Mouse (Mus musculus) liver, postnatal 0 days (tissue): ENCODE data around the gene 4930595D18Rik. TPM values are rescaled to one million over a fixed set of nuclear protein-coding genes. Genes with fewer than 3 reads are reported as not detected.

ENCODE experiments used
- ATAC-seq: fragments of 200-750 bp; cut with Nextera tagmentation; 2 replicates; pipeline ENCODE4 v1.8.0; 2017; ENCODE audit warnings: mild to moderate bottlenecking, moderate library complexity
- DNase-seq: peaks from one replicate; pipeline ENCODE4 v3.0.0-alpha.2; 2016
- H3K27ac ChIP-seq: fragments of 300-500 bp; sonication (generic); 2 replicates; pipeline ENCODE4 v1.5.1; 2014; ENCODE audit warnings: antibody characterized with exemption, moderate library complexity, mild to moderate bottlenecking, low read depth
- H3K27me3 ChIP-seq: fragments of 300-500 bp; sonication (generic); 2 replicates; pipeline ENCODE4 v1.6.1; 2014; ENCODE audit warnings: low read length, control low read depth, mixed read lengths; ENCODE audit not compliant: insufficient read depth
- H3K36me3 ChIP-seq: fragments of 300-500 bp; sonication (generic); replicated peaks from 2 replicates; pipeline ENCODE4 v1.6.1; 2014; ENCODE audit warnings: mild to moderate bottlenecking, control low read depth, low read length, moderate library complexity, mixed read lengths; ENCODE audit not compliant: insufficient read depth
- H3K4me1 ChIP-seq: fragments of 300-500 bp; sonication (generic); 2 replicates; pipeline ENCODE4 v1.6.1; 2014; ENCODE audit warnings: antibody characterized with exemption, mild to moderate bottlenecking, control low read depth; ENCODE audit not compliant: insufficient read depth
- H3K4me2 ChIP-seq: fragments of 300-500 bp; sonication (generic); 2 replicates; pipeline ENCODE4 v1.6.1; 2014; ENCODE audit warnings: low read depth, mild to moderate bottlenecking, low read length, moderate library complexity, mixed read lengths
- H3K4me3 ChIP-seq: fragments of 300-500 bp; sonication (generic); 2 replicates; pipeline ENCODE4 v1.5.1; 2014; ENCODE audit warnings: low read depth, low read length
- H3K9ac ChIP-seq: fragments of 300-500 bp; sonication (generic); replicated peaks from 2 replicates; pipeline ENCODE4 v1.6.1; 2014; ENCODE audit warnings: mild to moderate bottlenecking, moderate library complexity
- H3K9me3 ChIP-seq: fragments of 300-500 bp; sonication (generic); 2 replicates; pipeline ENCODE4 v1.6.1; 2016; ENCODE audit warnings: mild to moderate bottlenecking, control low read depth, low read length, mixed read lengths
- CTCF ChIP-seq: sonication (generic); IDR thresholded peaks from 2 replicates; pipeline ENCODE4 v1.5.1; 2016; ENCODE audit warnings: antibody characterized with exemption, low read depth
- EP300 ChIP-seq: IDR thresholded peaks from 2 replicates; pipeline ENCODE4 v1.6.1; 2016; ENCODE audit warnings: antibody characterized with exemption, low read depth, mild to moderate bottlenecking
- WGBS: fragments of 180-500 bp; shearing (Covaris S2); extraction: QIAGEN DNeasy Blood & Tissue Kit; methylation state at CpG from one replicate; pipeline ENCODE4 v1.1.7; 2014; ENCODE audit not compliant: insufficient replicate concordance; 5-methylcytosine and 5-hydroxymethylcytosine counted together
- polyA plus RNA-seq: library from polyadenylated mRNA; unstranded; fragments of >200 nt; fragmentation: Nextera tagmentation; extraction: Ambion mirVana; gene quantifications from 2 replicates; pipeline ENCODE4 v1.2.1, GENCODE M21; 2015

Gene 4930595D18Rik
- not detected in 2 replicates for polyA plus RNA-seq

DNA sequence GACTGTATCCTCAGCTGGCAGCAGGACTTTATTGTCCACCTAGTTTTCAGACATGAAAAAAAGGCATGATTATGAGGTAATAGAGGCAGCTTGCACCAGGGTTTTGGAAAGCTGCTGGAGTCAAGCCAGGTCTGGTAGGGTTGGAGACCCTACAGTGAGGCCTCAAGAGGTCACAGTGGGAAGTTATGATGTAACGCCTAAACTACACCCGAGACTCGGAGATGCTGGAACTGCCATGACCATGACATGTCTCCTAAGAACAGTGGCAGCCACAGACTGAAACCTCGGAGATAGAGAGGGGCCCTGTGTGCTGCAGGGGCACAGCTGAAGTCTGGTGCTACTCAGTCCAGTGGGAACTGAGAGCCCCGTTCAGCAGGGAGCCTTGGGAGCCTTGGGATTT lies at the start of gene 4930595D18Rik:
Gene 4930595D18Rik, minus strand, starts transcription at position 16 of the 400 bp plus-strand sequence.
- H3K4me1 ChIP-seq, result no peaks in the 10 kb centered on the region
- H3K27ac ChIP-seq, result no peak within 1 kb of the TSS
- ATAC-seq (no peak), DNase-seq (no peak)
- TF ChIP-seq EP300 (no peak), CTCF (no peak)
- no peaks in the 10 kb centered on the region for H3K27me3 ChIP-seq
- no peak within 1 kb of the TSS for H3K4me2 ChIP-seq
- H3K4me3 ChIP-seq, result no peak within 1 kb of the TSS
- 45% methylated on average over 5 of the region's 5 CpGs for WGBS
- no peak within 1 kb of the TSS for H3K9ac ChIP-seq
- H3K9me3 ChIP-seq, result no peaks in the 10 kb centered on the region
- H3K36me3 ChIP-seq, result no peaks in the 10 kb centered on the region

DNA sequence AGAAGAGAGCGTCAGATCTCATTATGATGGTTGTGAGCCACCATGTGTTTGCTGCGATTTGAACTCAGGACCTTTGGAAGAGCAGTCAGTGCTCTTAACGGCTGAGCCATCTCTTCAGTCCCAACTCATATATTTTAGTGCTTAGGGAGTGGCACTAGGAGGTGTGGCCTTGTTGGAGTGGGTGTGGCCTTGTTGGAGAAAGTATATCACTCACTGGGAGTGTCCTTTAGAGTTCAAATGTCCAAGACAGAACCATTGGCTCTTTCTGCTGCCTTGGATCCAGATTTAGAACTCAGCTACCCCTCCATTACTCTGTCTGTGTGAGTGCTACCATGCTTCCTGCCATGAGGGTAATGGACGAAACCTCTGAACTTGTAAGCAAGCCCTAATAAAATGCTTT lies 49.5 kb upstream of the 4930595D18Rik start:
- no peak for ATAC-seq
- DNase-seq, result no peak
- no peak overlapping the region for H3K4me3 ChIP-seq
- H3K27me3 ChIP-seq, result no peaks in the 10 kb centered on the region
- no peak overlapping the region for H3K27ac ChIP-seq
- no peaks in the 10 kb centered on the region for H3K4me1 ChIP-seq
- H3K9me3 ChIP-seq, result no peaks in the 10 kb centered on the region
- TF ChIP-seq EP300 (no peak), CTCF (no peak)
- peaks cover 12% of the 10 kb centered on the region; the same call in 1 of the 2 replicates for H3K36me3 ChIP-seq
- no peak overlapping the region for H3K4me2 ChIP-seq
- H3K9ac ChIP-seq, result no peak overlapping the region
- WGBS, result 84% methylated on average over 4 of the region's 4 CpGs

DNA sequence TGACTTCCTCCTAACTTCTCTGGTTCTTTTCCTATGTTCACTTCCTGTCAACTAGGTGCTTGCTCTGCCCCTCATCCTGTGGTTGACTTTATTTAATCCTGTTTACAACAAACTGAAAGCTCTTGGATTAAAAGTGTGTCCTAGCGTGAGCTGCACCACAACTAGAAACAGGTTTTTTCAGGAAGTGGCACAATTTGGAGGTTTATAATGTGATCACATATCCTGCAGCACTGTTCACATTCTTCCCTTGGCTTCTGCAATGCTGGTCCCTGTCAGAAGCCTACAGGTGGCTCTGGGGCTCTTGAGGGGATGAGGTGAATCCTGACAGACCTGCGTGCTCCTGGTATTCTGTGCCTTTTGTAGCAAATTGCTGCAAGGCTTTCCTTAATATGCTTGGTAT lies 46.5 kb upstream of the 4930595D18Rik start:
- 63% methylated on average over 2 of the region's 2 CpGs for WGBS
- Histone ChIP-seq H3K27me3 (no peaks in the 10 kb centered on the region), H3K4me3 (no peak overlapping the region), H3K9me3 (no peaks in the 10 kb centered on the region), H3K4me2 (no peak overlapping the region), H3K4me1 (no peaks in the 10 kb centered on the region), H3K9ac (no peak overlapping the region), H3K36me3 (0 out of 2 replicates have a peak, but pooled peaks cover 3% of the 10 kb centered on the region), H3K27ac (no peak overlapping the region)
- DNase-seq (no peak), ATAC-seq (no peak)
- TF ChIP-seq CTCF, result no peak
- TF ChIP-seq EP300, result no peak

DNA sequence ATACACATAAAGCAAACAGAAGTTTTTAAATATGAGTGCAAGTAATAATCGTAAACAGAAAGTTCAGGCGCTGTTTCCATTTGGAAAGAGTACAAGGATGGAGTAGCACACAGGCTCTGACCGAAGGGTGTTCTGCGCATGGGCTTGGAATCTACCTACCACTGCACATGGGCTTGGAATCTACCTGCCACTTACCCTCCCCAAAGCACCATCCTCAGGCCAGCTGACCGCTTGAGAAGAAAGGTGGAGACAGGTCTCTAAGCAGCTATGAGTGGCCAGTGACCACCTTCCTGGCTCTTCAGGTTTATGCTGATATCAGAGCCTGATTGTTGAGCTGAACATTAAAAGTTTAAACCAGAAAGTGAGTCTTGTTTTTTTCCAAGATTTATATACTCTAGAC lies 44.2 kb upstream of the 4930595D18Rik start:
- no peak for TF ChIP-seq EP300
- no peak for TF ChIP-seq CTCF
- H3K9ac ChIP-seq, result no peak overlapping the region
- H3K9me3 ChIP-seq, result no peaks in the 10 kb centered on the region
- 0 out of 2 replicates have a peak, but pooled peaks cover 3% of the 10 kb centered on the region for H3K36me3 ChIP-seq
- H3K27ac ChIP-seq, result no peak overlapping the region
- no peaks in the 10 kb centered on the region for H3K4me1 ChIP-seq
- no peaks in the 10 kb centered on the region for H3K27me3 ChIP-seq
- ATAC-seq (no peak), DNase-seq (no peak)
- H3K4me2 ChIP-seq, result no peak overlapping the region
- H3K4me3 ChIP-seq, result no peak overlapping the region
- WGBS, result 88% methylated on average over 5 of the region's 5 CpGs

DNA sequence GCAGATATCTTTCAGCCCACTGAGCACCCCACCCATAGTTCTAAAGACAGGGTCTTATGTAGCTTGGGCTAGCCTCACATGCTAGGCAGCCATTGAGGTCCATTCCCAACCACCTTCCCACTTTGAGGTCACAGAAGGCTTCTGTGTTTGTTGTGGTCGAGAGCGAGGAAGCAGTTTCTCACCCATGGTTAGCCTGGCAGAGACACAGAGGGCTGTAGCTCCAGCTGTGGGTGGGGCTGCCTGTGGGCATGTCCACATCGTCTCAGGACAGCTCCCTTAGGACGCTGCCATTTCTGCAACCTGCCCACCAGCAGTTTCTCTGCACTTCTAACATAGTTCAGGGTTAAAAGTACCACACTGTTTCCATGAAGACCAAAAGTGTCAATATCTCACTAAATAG lies 43.1 kb upstream of the 4930595D18Rik start:
- Histone ChIP-seq H3K27me3 (no peaks in the 10 kb centered on the region), H3K9me3 (no peaks in the 10 kb centered on the region), H3K4me1 (no peaks in the 10 kb centered on the region), H3K4me2 (no peak overlapping the region), H3K9ac (no peak overlapping the region), H3K27ac (no peak overlapping the region), H3K36me3 (peaks cover 8% of the 10 kb centered on the region), H3K4me3 (no peak overlapping the region)
- WGBS, result 49% methylated on average over 4 of the region's 4 CpGs
- no peak for DNase-seq
- TF ChIP-seq EP300, result no peak
- no peak for TF ChIP-seq CTCF
- ATAC-seq, result no peak

DNA sequence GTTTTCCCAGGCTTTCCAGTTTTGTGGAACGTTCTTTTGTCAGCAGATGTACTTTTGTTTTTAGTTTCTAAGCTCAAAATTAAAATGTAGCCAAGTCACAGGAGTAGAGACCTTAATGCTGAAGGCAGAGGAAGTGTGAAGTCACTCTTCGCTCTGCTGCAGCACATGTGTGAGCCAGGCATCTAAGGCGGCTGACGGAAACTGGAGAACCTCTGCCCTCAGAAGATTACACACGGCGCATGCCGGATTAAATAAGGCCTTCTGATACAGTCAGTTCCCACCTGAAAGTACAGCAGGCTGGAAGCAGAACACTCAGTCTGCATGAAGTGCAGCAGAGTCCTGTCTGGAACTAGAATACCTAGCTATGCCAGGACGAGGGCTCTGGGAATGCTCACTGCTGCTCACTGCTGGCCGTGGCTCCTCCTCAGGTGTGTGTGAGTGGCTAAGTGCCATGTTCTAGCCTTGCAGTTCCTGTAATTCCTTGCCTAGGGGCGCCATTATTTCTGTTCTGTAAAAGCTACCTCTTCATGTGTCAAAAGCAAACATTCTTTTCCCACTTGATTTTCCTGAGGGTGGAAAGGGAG lies 41.0 kb upstream of the 4930595D18Rik start:
- 69% methylated on average over 10 of the region's 10 CpGs for WGBS
- ATAC-seq (no peak), DNase-seq (no peak)
- Histone ChIP-seq H3K4me2 (no peak overlapping the region), H3K4me1 (no peaks in the 10 kb centered on the region), H3K36me3 (peaks cover 21% of the 10 kb centered on the region), H3K9me3 (no peaks in the 10 kb centered on the region), H3K4me3 (no peak overlapping the region), H3K27me3 (no peaks in the 10 kb centered on the region), H3K9ac (no peak overlapping the region), H3K27ac (no peak overlapping the region)
- TF ChIP-seq CTCF (no peak), EP300 (no peak)

DNA sequence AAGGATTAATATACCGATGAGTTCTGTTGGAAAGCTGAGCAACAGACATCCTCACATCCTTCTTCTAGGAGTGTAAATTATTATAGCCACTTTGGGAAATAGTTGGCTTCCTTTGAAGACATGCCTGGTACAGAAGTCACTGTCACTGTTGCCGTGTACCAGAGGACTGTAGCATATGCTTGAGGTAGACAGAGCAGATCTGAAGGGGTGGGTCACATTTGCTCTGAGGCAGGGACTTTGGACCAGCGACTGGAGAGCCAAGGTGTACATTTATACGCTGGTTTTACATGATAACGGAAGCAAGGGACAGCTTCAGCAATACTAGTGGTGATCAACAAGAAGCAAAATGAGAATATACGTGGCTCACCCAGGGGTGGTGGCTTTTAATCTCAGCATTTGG lies 34.6 kb upstream of the 4930595D18Rik start:
- Histone ChIP-seq H3K36me3 (peaks cover 18% of the 10 kb centered on the region), H3K27ac (no peak overlapping the region), H3K9ac (no peak overlapping the region), H3K4me2 (no peak overlapping the region), H3K4me3 (no peak overlapping the region), H3K9me3 (no peaks in the 10 kb centered on the region), H3K27me3 (no peaks in the 10 kb centered on the region), H3K4me1 (no peaks in the 10 kb centered on the region)
- 84% methylated on average over 6 of the region's 6 CpGs for WGBS
- TF ChIP-seq CTCF (no peak), EP300 (no peak)
- DNase-seq, result no peak
- ATAC-seq, result no peak
